Mouse (Mus musculus): ENCODE data around the gene Timp3.

The Timp3 gene

GRCm38 (mm10) chr10:86300293-86301116, at the start of gene Timp3:
Timp3 (plus strand) TSS chr10:86300372.
- DNase-seq (ENCODE audit: low spot score in 2 of 2), result peak; percentile 4 to 5

GRCm38 (mm10) chr10:86256221-86256620, 44.0 kb upstream of the Timp3 start:
- DNase-seq (ENCODE audit: low spot score in 2 of 2), result no peak

- DNase-seq (ENCODE audit: low spot score in 2 of 2), result no peak
Measured at GRCm38 (mm10) chr10:86257045-86257444, 43.1 kb upstream of the Timp3 start.

- DNase-seq (ENCODE audit: low spot score in 2 of 2), result no peak
Measured at GRCm38 (mm10) chr10:86258046-86258445, 42.1 kb upstream of the Timp3 start.

GRCm38 (mm10) chr10:86258992-86259391, 41.2 kb upstream of the Timp3 start:
- DNase-seq (ENCODE audit: low spot score in 2 of 2), result no peak

DNA sequence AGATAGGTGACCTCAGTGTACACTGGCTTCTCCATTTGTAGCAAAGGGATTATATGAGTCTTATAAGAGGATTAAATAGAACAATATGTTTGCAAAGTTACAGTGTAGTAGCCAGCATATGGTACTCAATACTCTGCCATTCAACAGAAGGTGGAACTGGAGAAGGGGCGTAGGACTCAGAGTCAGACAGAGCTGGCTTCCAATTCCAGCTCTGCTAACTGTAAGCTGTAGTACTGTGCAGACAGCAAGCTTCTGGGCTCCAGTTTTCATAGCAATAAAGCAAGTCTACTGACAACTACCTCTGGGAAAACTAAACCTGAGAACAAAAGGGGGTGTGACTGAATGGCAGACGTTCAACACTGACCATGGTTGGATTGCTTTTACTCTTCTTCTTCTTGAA, 38.4 kb upstream of the Timp3 start:
- DNase-seq (ENCODE audit: low spot score in 2 of 2), result no peak

- DNase-seq (ENCODE audit: low spot score in 2 of 2), result no peak
Measured at GRCm38 (mm10) chr10:86264618-86265017, 35.6 kb upstream of the Timp3 start.

- no peak for DNase-seq (ENCODE audit: low spot score in 2 of 2)
Measured at GRCm38 (mm10) chr10:86270254-86270653, 29.9 kb upstream of the Timp3 start.

GRCm38 (mm10) chr10:86272826-86273225, 27.3 kb upstream of the Timp3 start:
- no peak for DNase-seq (ENCODE audit: low spot score in 2 of 2)

GRCm38 (mm10) chr10:86273410-86274191, 26.6 kb upstream of the Timp3 start:
- DNase-seq (ENCODE audit: low spot score in 2 of 2), result no peak

- no peak for DNase-seq (ENCODE audit: low spot score in 2 of 2)
Measured at GRCm38 (mm10) chr10:86275585-86275984, 24.6 kb upstream of the Timp3 start.

GRCm38 (mm10) chr10:86277327-86277726, 22.8 kb upstream of the Timp3 start:
- DNase-seq (ENCODE audit: low spot score in 2 of 2), result no peak

DNA sequence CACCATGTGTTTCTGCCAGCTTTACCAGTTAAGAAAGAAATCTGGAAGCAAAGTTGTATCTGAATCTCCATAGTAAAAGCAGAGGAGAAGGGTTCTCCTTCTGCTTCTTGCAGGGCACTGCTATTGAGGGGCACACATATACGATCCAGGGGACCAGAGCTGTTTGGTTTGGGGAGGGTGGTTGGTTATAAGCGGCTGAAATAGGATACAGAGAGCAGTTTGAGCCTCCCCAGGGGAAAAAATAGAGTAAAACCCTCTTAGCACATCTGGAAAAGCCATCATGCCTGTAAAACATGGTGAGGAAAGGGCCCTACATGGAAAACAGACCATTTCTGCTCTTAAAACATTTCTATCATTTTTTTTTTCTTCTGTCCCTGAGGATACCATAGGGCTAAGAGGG, 21.7 kb upstream of the Timp3 start:
- no peak for DNase-seq (ENCODE audit: low spot score in 2 of 2)

DNA sequence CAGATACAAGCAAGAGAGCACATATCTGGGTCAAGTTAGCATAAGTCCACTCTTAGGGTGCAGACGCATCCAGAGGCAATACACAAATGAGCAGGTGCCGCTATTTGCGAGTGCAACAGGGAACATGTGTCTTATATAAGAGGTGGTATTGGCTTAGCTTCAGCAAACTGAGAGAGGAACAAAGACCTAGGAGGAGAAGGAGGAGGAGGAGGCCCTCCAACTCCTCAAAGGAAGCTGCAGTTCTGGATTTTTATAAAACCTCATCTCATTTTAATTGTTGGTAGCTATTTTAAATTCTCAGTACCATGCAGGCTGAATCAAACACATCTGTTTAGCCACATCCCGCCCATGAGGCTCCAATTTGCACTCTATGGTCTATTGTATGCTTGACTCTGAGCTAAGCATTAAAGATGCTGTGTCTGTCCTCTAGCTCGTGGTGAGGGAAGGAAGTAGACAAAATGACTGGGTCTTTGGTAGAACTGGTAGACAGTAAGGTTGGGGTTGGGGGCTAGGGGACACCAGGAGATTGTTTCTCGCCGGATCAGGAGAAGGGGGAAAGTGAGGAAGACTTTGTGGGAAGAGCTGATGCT, 20.5 kb upstream of the Timp3 start:
- DNase-seq (ENCODE audit: low spot score in 2 of 2), result no peak

DNA sequence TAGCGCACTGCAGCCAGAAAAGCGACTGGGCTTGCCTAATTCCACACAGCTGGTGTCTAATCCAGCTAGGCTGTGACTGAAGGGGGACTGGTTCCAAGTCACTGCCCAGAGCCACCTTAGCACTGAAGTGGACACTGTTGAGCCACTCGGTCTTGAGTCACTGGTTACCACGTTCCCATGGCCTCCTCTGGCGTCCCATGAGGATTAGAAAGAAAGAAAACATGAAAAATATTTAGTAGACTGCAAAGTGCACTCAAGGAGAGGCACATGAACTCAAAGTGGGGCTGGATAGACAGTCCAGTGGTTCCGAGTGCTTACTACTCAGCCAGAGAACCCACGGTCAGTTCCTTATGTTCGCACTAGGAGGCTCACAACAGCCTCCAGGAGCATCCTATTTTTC, 18.9 kb upstream of the Timp3 start:
- DNase-seq (ENCODE audit: low spot score in 2 of 2), result no peak

- DNase-seq (ENCODE audit: low spot score in 2 of 2), result no peak
Measured at GRCm38 (mm10) chr10:86286508-86286907, 13.7 kb upstream of the Timp3 start.

GRCm38 (mm10) chr10:86290109-86290771, 9.9 kb upstream of the Timp3 start:
- no peak for DNase-seq (ENCODE audit: low spot score in 2 of 2)

GRCm38 (mm10) chr10:86293880-86294279, 6.3 kb upstream of the Timp3 start:
- DNase-seq (ENCODE audit: low spot score in 2 of 2), result no peak

GRCm38 (mm10) chr10:86294599-86295365, 5.4 kb upstream of the Timp3 start:
- DNase-seq (ENCODE audit: low spot score in 2 of 2), result no peak

- DNase-seq (ENCODE audit: low spot score in 2 of 2), result no peak
Measured at GRCm38 (mm10) chr10:86295454-86296098, 4.6 kb upstream of the Timp3 start.

DNA sequence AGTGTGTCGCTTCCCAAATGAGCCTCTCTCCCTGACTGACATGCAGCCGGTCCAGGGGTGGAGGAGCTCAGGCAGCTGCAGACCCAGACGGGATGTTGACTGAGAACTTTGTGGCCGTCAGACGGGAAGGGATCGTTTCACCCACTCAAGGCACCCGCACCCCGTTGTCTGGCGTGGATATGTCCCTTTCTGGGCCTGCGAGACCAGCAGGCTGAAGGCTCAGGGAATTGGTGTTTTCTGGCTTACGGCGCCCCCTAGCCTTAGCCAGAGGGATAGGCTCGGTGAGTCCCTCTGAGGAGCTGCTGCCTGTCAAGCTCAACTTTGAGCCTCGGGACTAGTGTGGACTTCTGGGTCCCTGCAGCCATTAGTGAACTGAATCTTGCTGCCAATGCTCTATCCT, 4.1 kb upstream of the Timp3 start:
- peak; percentile 26 to 33 for DNase-seq (ENCODE audit: low spot score in 2 of 2)

Data from spleen, postnatal 36 days (tissue).